Mouse (Mus musculus): ENCODE results near the gene Olfr504.
"Not testable (repeated sequence)": the region's sequence is repeated elsewhere in the genome, so short reads cannot be mapped to it uniquely, and the experiment has no call there.

Olfr504 gene

DNA sequence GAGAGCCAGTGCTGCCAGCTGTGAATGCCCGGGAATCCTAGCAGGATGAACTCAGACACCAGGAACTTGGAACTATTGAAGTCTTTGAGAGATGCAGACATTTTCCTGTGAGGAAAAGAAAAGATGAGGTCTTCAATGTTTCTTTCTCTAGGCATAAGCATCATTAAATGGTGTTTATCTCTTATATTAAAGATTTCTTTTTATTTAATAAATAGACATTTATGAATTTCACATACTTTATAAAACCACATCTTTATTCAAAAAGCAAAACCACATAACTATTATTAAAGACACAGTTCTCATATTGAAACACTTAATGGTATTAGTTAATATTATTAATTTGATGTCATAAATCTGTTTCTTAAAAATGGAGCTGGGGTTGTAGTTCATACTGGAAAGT lies at the start of gene Olfr504:
Olfr504 (minus strand) TSS at position 101 of the 400 bp plus-strand sequence.
- DNase-seq (ENCODE audit: low spot score), result no peak

DNA sequence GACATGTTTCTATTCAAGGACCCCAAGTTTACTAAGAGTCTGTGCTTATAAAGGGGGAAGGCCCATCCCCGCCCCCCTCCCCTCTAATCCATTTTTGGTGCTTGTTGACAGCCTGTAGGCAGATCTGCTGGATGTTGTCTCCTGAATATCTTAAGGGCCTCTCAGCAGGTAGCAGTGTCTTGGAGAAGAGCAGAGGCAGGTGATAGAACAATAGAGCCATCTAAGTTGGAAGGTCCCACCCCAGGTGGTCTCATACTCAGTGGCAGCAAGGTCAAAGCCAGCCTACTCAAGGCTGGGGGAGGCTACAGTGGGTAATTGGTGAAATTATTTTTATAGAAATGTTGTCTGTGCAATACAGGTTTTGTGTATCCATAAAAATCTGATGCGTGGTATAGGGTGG lies 48.5 kb upstream of the Olfr504 start:
- no peak for DNase-seq (ENCODE audit: low spot score)

DNA sequence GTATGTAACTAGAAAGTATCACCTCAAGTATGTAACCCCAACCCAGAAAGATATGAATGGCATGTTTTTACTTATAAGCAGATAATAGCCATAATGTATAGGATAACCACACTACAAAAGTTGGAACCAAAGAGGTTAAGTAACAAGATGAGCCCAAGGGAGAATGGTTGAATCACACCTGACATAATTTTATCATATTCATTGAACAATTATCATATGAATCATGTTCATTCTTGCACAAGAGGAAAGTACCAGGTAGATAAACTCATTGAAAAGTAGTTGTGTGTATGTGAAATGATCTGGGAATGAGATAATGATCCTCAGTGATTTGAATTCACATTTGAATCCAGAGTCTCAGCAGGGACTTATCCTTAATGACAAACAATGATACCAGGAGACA lies 44.9 kb upstream of the Olfr504 start, which contains the start of gene Olfr506:
Olfr506 (plus strand) TSS at position 301 of the 400 bp plus-strand sequence.
- no peak for DNase-seq (ENCODE audit: low spot score)

DNA sequence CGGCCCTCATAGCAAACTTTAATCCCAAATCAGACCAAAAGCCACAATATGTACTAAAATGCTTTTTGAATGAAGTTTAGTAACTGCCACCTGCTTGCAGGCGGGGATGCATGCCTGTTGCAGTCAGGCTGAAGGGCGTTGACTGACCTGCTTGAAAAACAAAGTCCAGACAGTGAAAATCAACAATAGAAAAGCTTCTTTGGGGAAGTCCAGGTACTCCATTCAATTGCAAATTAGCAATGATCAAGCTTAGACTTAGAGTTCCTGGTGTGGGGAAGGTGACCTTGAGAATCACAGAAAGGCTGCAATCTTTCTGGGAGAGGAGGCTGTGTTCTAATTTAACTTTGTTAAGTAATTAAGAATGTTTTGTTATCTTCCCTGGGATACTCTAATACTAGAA lies 36.3 kb upstream of the Olfr504 start:
- not testable (repeated sequence) for DNase-seq (ENCODE audit: low spot score)

DNA sequence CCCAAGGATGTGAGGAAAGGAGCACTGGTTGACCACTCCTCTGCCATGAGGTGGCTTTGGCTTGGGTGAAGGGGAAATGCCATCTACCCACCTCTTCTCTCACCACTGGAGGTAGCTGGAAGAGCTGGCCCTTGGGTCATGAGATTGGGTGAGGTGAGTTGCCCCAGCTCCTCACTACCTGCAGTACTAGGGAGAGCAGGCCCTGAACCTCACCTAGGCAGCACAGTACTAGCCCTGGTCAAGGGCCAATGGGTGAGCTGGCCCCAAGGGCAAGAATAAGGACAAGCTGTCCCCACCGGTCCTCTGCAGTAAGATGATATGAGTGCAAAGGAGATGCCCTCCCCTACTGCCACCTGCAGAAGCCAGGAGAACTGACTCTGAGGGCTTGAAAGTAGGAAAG lies 24.2 kb upstream of the Olfr504 start:
- DNase-seq (ENCODE audit: low spot score), result no peak

DNA sequence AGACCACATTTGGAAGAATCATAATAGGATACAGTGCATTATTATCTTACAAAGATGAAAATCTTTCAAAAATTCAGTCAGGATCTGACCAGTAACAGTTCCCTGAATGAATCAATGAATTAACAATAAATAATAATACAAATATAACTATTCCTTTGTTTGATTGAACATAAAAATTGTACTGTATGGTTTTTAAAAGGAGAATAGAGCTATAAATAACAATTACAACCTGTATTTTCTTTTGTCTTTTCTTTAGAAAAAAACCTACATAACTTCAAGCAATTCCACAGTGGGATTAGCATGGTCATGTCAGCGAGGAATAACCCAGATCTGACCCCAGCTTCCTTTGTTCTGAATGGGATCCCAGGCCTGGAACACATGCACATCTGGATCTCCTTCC lies 21.4 kb downstream of the Olfr504 start, which contains the start of gene Olfr503:
Olfr503 (plus strand) TSS at position 301 of the 400 bp plus-strand sequence.
- DNase-seq (ENCODE audit: low spot score), result not testable (repeated sequence)

DNA sequence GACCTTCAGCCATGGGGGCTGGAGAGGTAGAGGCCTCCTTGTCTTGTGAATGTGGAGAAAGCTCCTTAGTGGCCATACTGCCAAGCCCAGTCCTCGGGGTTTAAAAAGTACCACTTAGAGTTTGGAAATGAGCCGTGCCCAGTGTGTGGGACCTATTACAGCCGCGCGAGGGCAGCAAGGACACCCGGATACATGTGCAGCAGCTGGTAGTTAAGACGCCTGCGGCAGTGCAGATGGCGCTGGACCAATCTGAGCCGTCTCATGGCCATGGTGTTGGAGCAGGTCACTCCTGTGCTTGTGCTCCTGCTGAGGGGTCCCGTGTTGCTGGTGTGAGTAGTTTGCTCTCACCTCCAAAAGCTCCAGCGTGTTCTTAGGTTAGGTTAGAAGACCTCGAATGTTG lies 23.2 kb downstream of the Olfr504 start:
- no peak for DNase-seq (ENCODE audit: low spot score)

DNA sequence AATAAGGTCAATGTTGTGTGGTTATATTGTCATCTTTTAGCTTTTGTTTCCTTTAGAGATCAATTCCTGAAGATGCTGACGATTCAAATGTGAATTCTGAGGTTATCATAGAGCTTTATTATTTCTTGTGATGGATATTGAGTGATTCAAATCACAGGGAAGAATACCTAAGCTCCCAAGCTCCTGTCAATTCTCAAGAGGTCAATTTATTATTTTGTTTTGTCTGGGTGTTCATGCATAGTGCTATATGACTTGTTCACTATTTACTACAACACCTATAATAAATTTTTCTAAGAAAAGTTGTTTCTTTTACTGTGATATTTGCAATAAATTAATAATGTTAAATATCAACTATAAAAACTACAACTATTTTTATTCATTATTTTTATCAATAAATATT lies 40.6 kb downstream of the Olfr504 start, which contains the start of gene Olfr502:
Olfr502 (minus strand) TSS at position 101 of the 400 bp plus-strand sequence.
- DNase-seq (ENCODE audit: low spot score), result no peak

Data from layer of hippocampus, adult 11-12 months (tissue).